Mouse (Mus musculus): ENCODE results near the gene Catip. TPM values are rescaled to one million over a fixed set of nuclear protein-coding genes. Genes with fewer than 3 reads are reported as not detected.

The Catip gene
- total and polyA plus RNA-seq, 2 experiments from 2014 or later = 0.61 TPM; not detected in 1

DNA sequence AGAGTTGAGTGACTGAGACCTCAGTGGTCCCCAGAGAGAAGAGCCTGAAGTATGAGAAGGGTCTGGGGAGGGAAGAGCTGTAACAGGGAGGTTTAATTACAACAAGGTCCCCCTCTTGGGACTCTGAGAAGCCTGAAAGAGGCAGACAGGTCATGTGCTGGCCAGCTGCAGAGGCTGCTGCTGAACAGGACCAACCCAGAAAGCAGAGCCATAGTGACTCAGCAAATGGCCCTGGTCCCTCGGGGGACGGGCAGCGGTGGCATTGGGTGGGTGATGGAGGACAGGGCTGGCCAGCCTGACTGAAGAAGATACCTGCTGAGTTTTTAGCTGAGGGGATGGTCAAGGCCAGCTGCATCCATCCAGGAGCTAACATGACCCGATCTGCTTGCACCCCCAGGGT is 14.5 kb downstream of the Catip start:
- no peaks in the 10 kb centered on the region for H3K36me3 ChIP-seq (replicated peaks; ENCODE audit: control insufficient read depth, insufficient read depth, low read length)
- H3K9ac ChIP-seq (replicated peaks; ENCODE audit: low read depth, low read length) = no peak overlapping the region
- no peak overlapping the region for H3K27ac ChIP-seq (ENCODE audit: low read depth)
- H3K4me3 ChIP-seq (ENCODE audit: low read depth, low read length) = no peak overlapping the region
- DNase-seq (ENCODE audit: low spot score) (no peak), ATAC-seq (ENCODE audit: insufficient read depth, low read depth) (no peak)
- no peaks in the 10 kb centered on the region for H3K27me3 ChIP-seq (ENCODE audit: control insufficient read depth, insufficient read depth, low read length)
- WGBS = 74% methylated on average over 4 of the region's 4 CpGs
- TF ChIP-seq CTCF (IDR thresholded peaks at IDR 0.05; ENCODE audit: low read depth) (no peak), EP300 (IDR thresholded peaks at IDR 0.05; ENCODE audit: low read depth) (no peak)
- no peak overlapping the region for H3K4me2 ChIP-seq (ENCODE audit: low read depth, low read length)
- no peaks in the 10 kb centered on the region for H3K9me3 ChIP-seq (replicated peaks; ENCODE audit: control insufficient read depth, low read length)
- no peaks in the 10 kb centered on the region for H3K4me1 ChIP-seq (ENCODE audit: control insufficient read depth, insufficient read depth)

DNA sequence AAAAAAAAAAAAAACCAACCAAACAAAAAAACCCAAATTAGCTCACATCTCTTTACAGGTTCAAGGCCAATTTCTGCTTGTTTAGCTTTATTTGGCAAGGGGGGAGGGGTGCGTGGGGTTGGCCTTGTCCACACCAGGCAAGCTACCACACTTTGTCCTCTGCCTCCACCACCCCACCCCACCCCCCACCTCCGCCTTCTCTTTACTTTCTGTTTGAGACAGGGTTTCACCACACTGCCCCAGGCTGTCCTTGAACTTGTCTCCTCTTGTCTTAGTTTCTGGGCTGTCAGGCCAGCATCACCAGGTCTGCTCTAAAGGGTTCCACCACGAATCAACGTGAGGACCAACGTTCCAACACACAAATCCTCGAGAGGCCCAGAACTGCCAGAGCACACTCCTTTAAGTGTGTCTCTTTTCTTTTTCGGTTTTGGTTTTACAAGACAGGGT is 17.2 kb downstream of the Catip start:
- Histone ChIP-seq H3K4me2 (ENCODE audit: low read depth, low read length) (no peak overlapping the region), H3K4me1 (ENCODE audit: control insufficient read depth, insufficient read depth) (no peaks in the 10 kb centered on the region), H3K9me3 (replicated peaks; ENCODE audit: control insufficient read depth, low read length) (no peaks in the 10 kb centered on the region), H3K27ac (ENCODE audit: low read depth) (no peak overlapping the region), H3K4me3 (ENCODE audit: low read depth, low read length) (no peak overlapping the region), H3K9ac (replicated peaks; ENCODE audit: low read depth, low read length) (no peak overlapping the region), H3K27me3 (ENCODE audit: control insufficient read depth, insufficient read depth, low read length) (no peaks in the 10 kb centered on the region), H3K36me3 (replicated peaks; ENCODE audit: control insufficient read depth, insufficient read depth, low read length) (no peaks in the 10 kb centered on the region)
- TF ChIP-seq EP300 (IDR thresholded peaks at IDR 0.05; ENCODE audit: low read depth) (no peak), CTCF (IDR thresholded peaks at IDR 0.05; ENCODE audit: low read depth) (no peak)
- ATAC-seq (ENCODE audit: insufficient read depth, low read depth) (no peak), DNase-seq (ENCODE audit: low spot score) (no peak)
- 77% methylated on average over 7 of the region's 7 CpGs for WGBS

DNA sequence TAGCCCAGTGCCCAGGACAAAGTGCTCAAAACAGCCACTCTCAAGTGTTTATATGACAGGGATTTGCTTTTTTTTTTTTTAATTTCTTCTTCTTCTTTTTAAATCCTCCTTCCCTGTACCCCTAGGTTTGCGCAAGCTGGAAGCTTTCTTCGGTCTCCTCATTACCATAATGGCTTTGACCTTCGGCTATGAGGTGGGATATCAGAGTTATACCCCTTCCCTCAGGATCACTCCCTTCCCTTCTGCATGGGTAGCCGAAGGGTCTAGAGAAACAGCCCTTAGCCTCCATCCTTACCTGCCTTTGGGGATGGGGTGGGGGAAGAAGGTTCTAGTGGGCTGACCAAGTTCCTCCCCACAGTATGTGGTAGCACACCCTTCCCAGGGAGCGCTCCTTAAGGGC is 18.6 kb downstream of the Catip start:
- H3K4me1 ChIP-seq (ENCODE audit: control insufficient read depth, insufficient read depth) = no peaks in the 10 kb centered on the region
- no peak overlapping the region for H3K9ac ChIP-seq (replicated peaks; ENCODE audit: low read depth, low read length)
- H3K9me3 ChIP-seq (replicated peaks; ENCODE audit: control insufficient read depth, low read length) = no peaks in the 10 kb centered on the region
- no peaks in the 10 kb centered on the region for H3K36me3 ChIP-seq (replicated peaks; ENCODE audit: control insufficient read depth, insufficient read depth, low read length)
- H3K27ac ChIP-seq (ENCODE audit: low read depth) = no peak overlapping the region
- TF ChIP-seq CTCF (IDR thresholded peaks at IDR 0.05; ENCODE audit: low read depth) = no peak
- no peak for TF ChIP-seq EP300 (IDR thresholded peaks at IDR 0.05; ENCODE audit: low read depth)
- no peaks in the 10 kb centered on the region for H3K27me3 ChIP-seq (ENCODE audit: control insufficient read depth, insufficient read depth, low read length)
- 91% methylated on average over 5 of the region's 5 CpGs for WGBS
- ATAC-seq (ENCODE audit: insufficient read depth, low read depth) (no peak), DNase-seq (ENCODE audit: low spot score) (no peak)
- H3K4me3 ChIP-seq (ENCODE audit: low read depth, low read length) = no peak overlapping the region
- no peak overlapping the region for H3K4me2 ChIP-seq (ENCODE audit: low read depth, low read length)

DNA sequence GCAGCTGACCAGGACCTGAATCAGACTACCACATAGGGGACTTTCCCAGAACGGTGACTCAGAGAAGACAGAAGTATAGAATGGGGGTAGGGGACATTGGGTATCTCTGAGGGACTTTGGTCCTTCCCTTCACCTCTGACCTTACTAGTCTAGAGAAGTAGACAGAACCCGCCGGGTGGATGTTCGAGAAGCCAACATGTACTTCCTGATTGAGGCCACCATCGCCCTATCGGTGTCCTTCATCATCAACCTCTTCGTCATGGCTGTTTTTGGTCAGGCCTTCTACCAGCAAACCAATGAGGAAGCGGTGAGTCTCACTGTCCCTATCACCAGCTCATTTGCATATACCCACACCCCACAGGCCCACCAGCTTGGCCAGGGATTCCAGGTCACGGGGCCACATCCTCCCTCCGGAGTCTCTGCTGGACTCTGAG is 19.7 kb downstream of the Catip start:
- whole genome bisulfite sequencing = 85% methylated on average over 10 of the region's 10 CpGs
- no peak for TF ChIP-seq CTCF (IDR thresholded peaks at IDR 0.05; ENCODE audit: low read depth)
- no peak for TF ChIP-seq EP300 (IDR thresholded peaks at IDR 0.05; ENCODE audit: low read depth)
- DNase-seq (ENCODE audit: low spot score) = no peak

DNA sequence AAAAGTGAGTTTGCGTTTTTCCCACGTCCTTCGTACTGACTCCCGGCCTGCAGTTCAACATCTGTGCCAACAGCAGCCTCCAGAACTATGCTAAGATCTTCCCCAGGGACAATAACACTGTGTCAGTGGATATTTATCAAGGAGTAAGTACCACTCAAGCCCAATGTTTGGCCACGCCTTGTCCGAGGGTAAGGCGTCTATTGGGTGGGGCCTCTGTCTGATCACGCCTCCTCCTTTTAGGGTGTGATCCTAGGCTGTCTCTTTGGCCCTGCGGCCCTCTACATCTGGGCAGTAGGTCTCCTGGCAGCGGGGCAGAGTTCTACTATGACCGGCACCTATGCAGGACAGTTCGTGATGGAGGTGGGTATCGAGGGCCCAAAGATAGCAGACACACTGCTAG is 21.5 kb downstream of the Catip start:
- H3K9ac ChIP-seq (replicated peaks; ENCODE audit: low read depth, low read length) = no peak overlapping the region
- ATAC-seq (ENCODE audit: insufficient read depth, low read depth) (no peak), DNase-seq (ENCODE audit: low spot score) (no peak)
- TF ChIP-seq CTCF (IDR thresholded peaks at IDR 0.05; ENCODE audit: low read depth) (no peak), EP300 (IDR thresholded peaks at IDR 0.05; ENCODE audit: low read depth) (no peak)
- no peak overlapping the region for H3K27ac ChIP-seq (ENCODE audit: low read depth)
- no peak overlapping the region for H3K4me3 ChIP-seq (ENCODE audit: low read depth, low read length)
- no peaks in the 10 kb centered on the region for H3K27me3 ChIP-seq (ENCODE audit: control insufficient read depth, insufficient read depth, low read length)
- H3K4me2 ChIP-seq (ENCODE audit: low read depth, low read length) = no peak overlapping the region
- no peaks in the 10 kb centered on the region for H3K9me3 ChIP-seq (replicated peaks; ENCODE audit: control insufficient read depth, low read length)
- H3K36me3 ChIP-seq (replicated peaks; ENCODE audit: control insufficient read depth, insufficient read depth, low read length) = no peaks in the 10 kb centered on the region
- no peaks in the 10 kb centered on the region for H3K4me1 ChIP-seq (ENCODE audit: control insufficient read depth, insufficient read depth)
- WGBS = 82% methylated on average over 13 of the region's 13 CpGs

More for the DNA sequence above, 19.7 kb downstream of the Catip start:
- no peak for ATAC-seq (ENCODE audit: insufficient read depth, low read depth)
- Histone ChIP-seq H3K36me3 (replicated peaks; ENCODE audit: control insufficient read depth, insufficient read depth, low read length) (no peaks in the 10 kb centered on the region), H3K27me3 (ENCODE audit: control insufficient read depth, insufficient read depth, low read length) (no peaks in the 10 kb centered on the region), H3K9me3 (replicated peaks; ENCODE audit: control insufficient read depth, low read length) (no peaks in the 10 kb centered on the region), H3K27ac (ENCODE audit: low read depth) (no peak overlapping the region), H3K4me3 (ENCODE audit: low read depth, low read length) (no peak overlapping the region), H3K9ac (replicated peaks; ENCODE audit: low read depth, low read length) (no peak overlapping the region; the same call in 1 of the 2 replicates), H3K4me1 (ENCODE audit: control insufficient read depth, insufficient read depth) (no peaks in the 10 kb centered on the region), H3K4me2 (ENCODE audit: low read depth, low read length) (no peak overlapping the region)

DNA sequence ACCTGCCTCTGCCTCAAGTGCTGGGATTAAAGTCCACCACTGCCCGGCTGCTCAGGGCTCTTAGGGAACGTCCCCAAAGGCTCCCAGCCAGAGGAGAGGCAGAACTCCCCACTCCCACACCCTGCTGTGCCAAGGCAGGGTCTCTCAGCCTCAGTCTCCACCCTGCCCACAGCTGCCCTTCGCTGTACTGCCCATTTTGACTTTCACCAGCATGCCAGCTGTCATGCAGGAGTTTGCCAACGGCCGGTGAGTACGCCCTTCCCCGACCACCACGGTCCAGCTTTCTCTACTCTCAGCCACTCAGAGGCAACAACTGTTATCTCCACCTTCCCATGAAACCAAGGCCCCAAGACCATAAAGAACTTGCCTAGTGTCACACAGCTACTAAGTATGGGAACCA is 22.6 kb downstream of the Catip start:
- no peaks in the 10 kb centered on the region for H3K36me3 ChIP-seq (replicated peaks; ENCODE audit: control insufficient read depth, insufficient read depth, low read length)
- no peak overlapping the region for H3K27ac ChIP-seq (ENCODE audit: low read depth)
- H3K4me2 ChIP-seq (ENCODE audit: low read depth, low read length) = no peak overlapping the region
- ATAC-seq (ENCODE audit: insufficient read depth, low read depth) = no peak
- 80% methylated on average over 8 of the region's 8 CpGs for WGBS
- H3K4me1 ChIP-seq (ENCODE audit: control insufficient read depth, insufficient read depth) = 0 out of 2 replicates have a peak, but pooled peaks cover 2% of the 10 kb centered on the region
- H3K27me3 ChIP-seq (ENCODE audit: control insufficient read depth, insufficient read depth, low read length) = no peaks in the 10 kb centered on the region
- H3K9me3 ChIP-seq (replicated peaks; ENCODE audit: control insufficient read depth, low read length) = no peaks in the 10 kb centered on the region
- DNase-seq (ENCODE audit: low spot score) = no peak
- H3K9ac ChIP-seq (replicated peaks; ENCODE audit: low read depth, low read length) = no peak overlapping the region
- no peak overlapping the region for H3K4me3 ChIP-seq (ENCODE audit: low read depth, low read length)
- TF ChIP-seq EP300 (IDR thresholded peaks at IDR 0.05; ENCODE audit: low read depth) (no peak), CTCF (IDR thresholded peaks at IDR 0.05; ENCODE audit: low read depth) (no peak)
